Mouse (Mus musculus) spleen, adult 2 months (tissue): Measurements from ENCODE around the gene Surf1.

Source experiments
- CTCF ChIP-seq: fragments of 200-500 bp; IDR thresholded peaks from 2 replicates; pipeline ENCODE4 v1.5.1; 2011; ENCODE audit warnings: mild to moderate bottlenecking, inconsistent platforms; ENCODE audit not compliant: insufficient read depth, insufficient read length, insufficient replicate concordance; ENCODE audit errors: extremely low read depth
- POLR2A ChIP-seq: fragments of 200-500 bp; IDR thresholded peaks from 2 replicates; pipeline ENCODE4 v1.6.1; 2011; ENCODE audit warnings: low read depth, low read length, inconsistent platforms

- TF ChIP-seq CTCF = no peak
- no peak for TF ChIP-seq POLR2A
Measured at GRCm38 (mm10) chr2:26943253-26943652, 26.9 kb upstream of the Surf1 start.
